Mouse (Mus musculus) CD4-positive naive resting alpha-beta T cell, adult 76 days (primary cell): Measurements from ENCODE around the gene Orm3. TPM values are rescaled to one million over a fixed set of nuclear protein-coding genes. Genes with fewer than 3 reads are reported as not detected.

Source experiments
- total RNA-seq: library from RNA; stranded (reverse); gene quantifications from one replicate; pipeline ENCODE4 v1.2.4, GENCODE M21; 2023

Orm3 gene
- not detected for total RNA-seq

DNA sequence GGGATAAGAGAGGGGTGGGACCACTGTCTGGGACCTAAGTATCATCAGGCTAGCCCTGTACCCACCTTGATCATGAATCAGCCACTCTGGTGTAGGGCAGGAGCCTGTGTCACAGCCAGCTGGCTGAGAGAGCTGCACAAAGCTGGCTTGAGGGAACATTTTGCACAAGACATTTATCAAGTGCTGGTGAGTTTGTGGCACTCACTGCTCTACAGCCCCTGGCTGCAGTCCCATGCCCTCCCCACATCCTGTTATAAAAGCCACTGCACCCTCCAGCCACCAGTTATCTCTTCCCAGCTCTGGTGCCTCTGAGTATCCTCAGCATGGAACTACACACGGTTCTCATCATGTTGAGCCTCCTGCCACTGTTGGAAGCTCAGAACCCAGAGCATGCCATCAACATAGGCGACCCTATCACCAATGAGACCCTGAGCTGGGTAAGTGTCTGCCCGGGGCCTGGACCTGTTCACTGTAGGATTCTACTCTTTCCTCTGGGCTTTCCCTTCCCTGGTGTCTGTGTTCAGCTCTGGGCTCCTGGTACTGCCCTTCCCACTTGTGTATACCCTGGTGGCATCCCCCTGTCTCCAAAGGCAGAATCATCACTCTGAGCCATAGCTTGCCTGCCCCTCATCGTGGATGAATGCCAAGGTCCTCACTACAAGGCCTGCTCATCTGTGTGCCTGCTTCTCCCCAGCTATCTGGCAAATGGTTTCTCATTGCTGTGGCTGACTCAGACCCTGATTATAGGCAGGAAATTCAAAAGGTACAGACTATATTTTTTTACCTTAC is at the start of gene Orm3:
Gene Orm3 (plus strand): TSS at position 286 of the 789 bp plus-strand sequence.

DNA sequence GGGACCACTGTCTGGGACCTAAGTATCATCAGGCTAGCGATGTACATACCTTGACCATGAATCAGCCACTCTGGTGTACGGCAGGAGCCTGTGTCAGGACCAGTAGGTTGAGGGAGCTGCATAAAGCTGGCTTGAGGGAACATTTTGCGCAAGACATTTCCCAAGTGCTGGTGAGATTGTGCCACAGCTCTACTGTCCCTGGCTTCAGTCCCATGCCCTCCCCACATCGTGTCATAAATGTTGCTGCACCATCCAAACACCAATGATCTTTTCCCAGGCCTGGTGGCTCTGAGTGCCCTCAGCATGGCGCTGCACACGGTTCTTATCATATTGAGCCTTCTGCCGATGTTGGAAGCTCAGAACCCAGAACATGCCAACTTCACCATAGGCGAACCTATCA is 11.7 kb upstream of the Orm3 start, which contains the start of gene Orm1:
Gene Orm1 (plus strand): TSS at position 266 of the 400 bp plus-strand sequence.

DNA sequence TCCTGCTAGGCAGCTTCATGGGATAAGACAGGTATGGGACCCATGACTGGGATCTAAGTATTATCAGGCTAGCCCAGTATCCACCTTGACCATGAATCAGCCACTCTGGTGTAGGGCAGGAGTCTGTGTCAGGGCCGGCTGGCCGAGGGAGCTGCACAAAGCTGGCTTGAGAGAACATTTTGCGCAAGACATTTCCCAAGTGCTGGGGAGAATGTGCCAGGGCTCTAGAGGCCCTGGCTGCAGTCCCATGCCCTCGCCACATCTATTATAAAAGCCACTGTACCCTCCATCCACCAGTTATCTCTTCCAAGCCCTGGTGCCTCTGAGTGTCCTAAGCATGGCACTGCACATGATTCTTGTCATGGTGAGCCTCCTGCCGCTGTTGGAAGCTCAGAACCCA is 6.2 kb downstream of the Orm3 start, which contains the start of gene Orm2:
Gene Orm2 (plus strand): TSS at position 300 of the 400 bp plus-strand sequence.

DNA sequence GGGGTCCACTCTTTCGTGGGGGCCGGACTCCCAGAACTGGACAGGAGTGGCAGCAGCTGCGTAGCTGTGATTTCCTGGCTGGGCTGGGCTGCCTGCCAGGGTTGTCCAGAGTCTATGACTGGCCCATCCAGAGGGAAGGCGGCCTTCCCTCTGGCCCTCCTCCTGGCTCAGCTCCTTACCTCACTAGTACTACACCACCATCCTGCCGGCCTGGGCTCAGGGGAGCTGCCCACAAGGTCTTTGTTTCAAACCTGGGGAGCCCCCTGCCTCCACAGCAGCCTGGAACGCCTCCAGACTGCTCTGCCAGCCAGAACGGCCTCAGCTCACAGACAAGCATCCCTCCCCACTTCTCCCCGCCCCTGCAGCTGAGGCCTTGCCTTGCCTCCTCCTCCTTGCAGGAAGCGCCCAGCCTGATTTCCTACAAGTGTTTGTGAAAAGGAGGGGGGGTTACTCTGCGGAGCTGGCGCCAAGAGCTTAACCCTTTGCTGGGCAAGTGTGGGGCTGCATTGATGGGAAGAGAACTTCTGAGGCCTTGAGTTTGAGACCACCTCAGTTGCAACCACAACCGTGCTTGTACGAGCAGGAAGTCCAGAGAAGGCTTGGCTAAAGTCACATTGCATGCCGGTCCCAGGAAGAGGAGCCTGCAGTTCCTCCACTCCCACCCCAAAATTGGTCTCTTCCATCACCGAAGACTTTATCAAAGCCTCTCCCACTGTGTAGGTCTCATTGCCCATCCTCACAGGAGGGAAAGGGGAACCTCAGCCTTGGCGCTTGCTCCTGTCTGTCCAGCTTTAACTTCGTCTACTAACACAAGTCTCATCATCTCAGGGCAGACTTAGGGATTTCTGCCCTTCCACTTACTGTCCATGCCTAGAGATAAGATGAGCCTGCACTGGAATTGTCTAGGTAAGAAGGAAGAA is 47.3 kb downstream of the Orm3 start, which contains the start of gene Akna:
Gene Akna (minus strand): TSS at position 315 of the 920 bp plus-strand sequence.

Other genes starting within 250 kb of the Orm3 start
- not detected for gene Ambp, start 201.4 kb upstream of the Orm3 start, total RNA-seq
- gene Kif12, start 184.0 kb upstream of the Orm3 start, total RNA-seq = not detected
- 0.91 TPM for gene Col27a1, start 142.2 kb upstream of the Orm3 start, total RNA-seq
- gene Orm1, start 11.6 kb upstream of the Orm3 start, total RNA-seq = not detected
- not detected for gene Orm2, start 6.3 kb downstream of the Orm3 start, total RNA-seq
- 278 TPM for gene Akna, start 47.2 kb downstream of the Orm3 start, total RNA-seq
- 24.0 TPM for gene Whrn, start 139.8 kb downstream of the Orm3 start, total RNA-seq
- 67.0 TPM for gene Atp6v1g1, start 188.6 kb downstream of the Orm3 start, total RNA-seq
- 26.1 TPM for gene Tmem268, start 202.6 kb downstream of the Orm3 start, total RNA-seq
- not detected for gene Gm11213, start 249.1 kb downstream of the Orm3 start, total RNA-seq